Mouse (Mus musculus) MEL (cell line): ENCODE results near the gene Sdc3.

Source experiments
- CTCF ChIP-seq, 3 experiments: IDR thresholded peaks in 2 of 3; conservative IDR thresholded peaks in 1 of 3; 2 replicates each; pipeline ENCODE4 v1.5.1; 2011 to 2012; ENCODE audit warnings: low read length in 3 of 3, low read depth in 2 of 3, mild to moderate bottlenecking in 2 of 3, improper control_type of control experiment in 1 of 3, inconsistent platforms in 1 of 3, mixed read lengths in 1 of 3, moderate library complexity in 1 of 3; ENCODE audit not compliant: control insufficient read depth in 1 of 3, insufficient read depth in 1 of 3, poor library complexity in 1 of 3, severe bottlenecking in 1 of 3
- EP300 ChIP-seq, 2 experiments: IDR thresholded peaks; 2 replicates each; pipeline ENCODE4 v1.6.1; 2011; ENCODE audit warnings: improper control_type of control experiment in 2 of 2, low read length in 2 of 2, low read depth in 1 of 2, mild to moderate bottlenecking in 1 of 2
- MAX ChIP-seq: IDR thresholded peaks from 2 replicates; pipeline ENCODE4 v1.6.1; 2011; ENCODE audit warnings: low read length, improper control_type of control experiment
- MXI1 ChIP-seq: IDR thresholded peaks from 2 replicates; pipeline ENCODE4 v1.6.1; 2011; ENCODE audit warnings: mild to moderate bottlenecking, low read depth, low read length, improper control_type of control experiment
- POLR2A ChIP-seq, 2 experiments: IDR thresholded peaks; 2 replicates each; pipeline ENCODE4 v1.6.1; 2011 to 2012; ENCODE audit warnings: low read length in 2 of 2, mild to moderate bottlenecking in 2 of 2, control low read depth in 1 of 2, improper control_type of control experiment in 1 of 2, low read depth in 1 of 2, moderate library complexity in 1 of 2; ENCODE audit not compliant: control insufficient read depth in 1 of 2, insufficient read depth in 1 of 2, poor library complexity in 1 of 2
- POLR2AphosphoS2 ChIP-seq: IDR thresholded peaks from 2 replicates; pipeline ENCODE4 v1.6.1; 2011; ENCODE audit warnings: low read length, improper control_type of control experiment
- USF1 ChIP-seq: IDR thresholded peaks from 2 replicates; pipeline ENCODE4 v1.6.1; 2014; ENCODE audit warnings: low read depth, mild to moderate bottlenecking, inconsistent platforms, low read length, improper control_type of control experiment, moderate library complexity
- ZKSCAN1 ChIP-seq: IDR thresholded peaks from 2 replicates; pipeline ENCODE4 v1.6.1; 2012; ENCODE audit warnings: low read depth, mild to moderate bottlenecking, inconsistent platforms, low read length, improper control_type of control experiment, moderate library complexity
- ZNF384 ChIP-seq: IDR thresholded peaks from 2 replicates; pipeline ENCODE4 v1.6.1; 2012; ENCODE audit warnings: low read depth, mild to moderate bottlenecking, inconsistent platforms, low read length, improper control_type of control experiment

GRCm38 (mm10) chr4:130835550-130835949 lies 43.2 kb downstream of the Sdc3 start:
- TF ChIP-seq MXI1 (no peak), CTCF (IDR thresholded peaks at IDR 0.05 in 2 of 3, conservative IDR thresholded peaks at IDR 0.05 in 1 of 3; ENCODE audit: control insufficient read depth in 1 of 3, insufficient read depth in 1 of 3, low read depth in 2 of 3, low read length in 3 of 3, poor library complexity in 1 of 3, severe bottlenecking in 1 of 3) (no peak), POLR2A (IDR thresholded peaks at IDR 0.05; ENCODE audit: control insufficient read depth in 1 of 2, insufficient read depth in 1 of 2, low read depth in 1 of 2, low read length in 2 of 2, poor library complexity in 1 of 2) (no peak), EP300 (IDR thresholded peaks at IDR 0.05; ENCODE audit: low read depth in 1 of 2, low read length in 2 of 2) (no peak), MAX (no peak), USF1 (no peak), POLR2AphosphoS2 (no peak), ZNF384 (no peak), ZKSCAN1 (no peak)
